Mouse (Mus musculus) midbrain, embryonic 11.5 days (tissue): ENCODE measurements around the gene Snx9. TPM values are rescaled to one million over a fixed set of nuclear protein-coding genes. Genes with fewer than 3 reads are reported as not detected.

Experiments used
- ATAC-seq: fragments of 200-750 bp; cut with Nextera tagmentation; 2 replicates; pipeline ENCODE4 v1.8.0; 2017; ENCODE audit warnings: moderate TSS enrichment, moderate library complexity; ENCODE audit not compliant: low FRiP score
- DNase-seq: peaks from one replicate; pipeline ENCODE4 v3.0.0; 2015; ENCODE audit warnings: low spot score; ENCODE audit errors: missing footprints
- H3K27ac ChIP-seq: fragments of 300-500 bp; sonication (generic); 2 replicates; pipeline ENCODE4 v1.5.1; 2014; ENCODE audit warnings: low read depth, low read length
- H3K27me3 ChIP-seq: fragments of 300-500 bp; sonication (generic); 2 replicates; pipeline ENCODE4 v1.6.1; 2014; ENCODE audit warnings: mild to moderate bottlenecking, low read length, moderate library complexity, mixed read lengths; ENCODE audit not compliant: control insufficient read depth, insufficient read depth
- H3K36me3 ChIP-seq: fragments of 300-500 bp; sonication (generic); 2 replicates; pipeline ENCODE4 v1.6.1; 2014; ENCODE audit warnings: mild to moderate bottlenecking, low read length, moderate library complexity, mixed read lengths; ENCODE audit not compliant: control insufficient read depth, insufficient read depth
- H3K4me1 ChIP-seq: fragments of 300-500 bp; sonication (generic); 2 replicates; pipeline ENCODE4 v1.6.1; 2014; ENCODE audit warnings: low read length; ENCODE audit not compliant: control insufficient read depth, insufficient read depth
- H3K4me2 ChIP-seq: fragments of 300-500 bp; sonication (generic); 2 replicates; pipeline ENCODE4 v1.6.1; 2014; ENCODE audit warnings: mild to moderate bottlenecking, moderate library complexity
- H3K4me3 ChIP-seq: fragments of 300-500 bp; sonication (generic); 2 replicates; pipeline ENCODE4 v1.5.1; 2014; ENCODE audit warnings: low read depth, low read length
- H3K9ac ChIP-seq: fragments of 300-500 bp; sonication (generic); 2 replicates; pipeline ENCODE4 v1.6.1; 2014; ENCODE audit warnings: low read length
- H3K9me3 ChIP-seq: fragments of 300-500 bp; sonication (generic); 2 replicates; pipeline ENCODE4 v1.6.1; 2016; ENCODE audit warnings: low read length; ENCODE audit not compliant: control insufficient read depth
- WGBS: fragments of 180-500 bp; shearing (Covaris S2); extraction: QIAGEN DNeasy Blood & Tissue Kit; methylation state at CpG from one replicate; pipeline ENCODE4 v1.1.7; 2014; 5-methylcytosine and 5-hydroxymethylcytosine counted together
- polyA plus RNA-seq: library from polyadenylated mRNA; unstranded; fragments of >200 nt; fragmentation: Nextera tagmentation; extraction: Ambion mirVana; gene quantifications from 2 replicates; pipeline ENCODE4 v1.2.1, GENCODE M21; 2014

Snx9 gene
- polyA plus RNA-seq, 1 experiment from 2014 or later = 21.7 TPM

DNA sequence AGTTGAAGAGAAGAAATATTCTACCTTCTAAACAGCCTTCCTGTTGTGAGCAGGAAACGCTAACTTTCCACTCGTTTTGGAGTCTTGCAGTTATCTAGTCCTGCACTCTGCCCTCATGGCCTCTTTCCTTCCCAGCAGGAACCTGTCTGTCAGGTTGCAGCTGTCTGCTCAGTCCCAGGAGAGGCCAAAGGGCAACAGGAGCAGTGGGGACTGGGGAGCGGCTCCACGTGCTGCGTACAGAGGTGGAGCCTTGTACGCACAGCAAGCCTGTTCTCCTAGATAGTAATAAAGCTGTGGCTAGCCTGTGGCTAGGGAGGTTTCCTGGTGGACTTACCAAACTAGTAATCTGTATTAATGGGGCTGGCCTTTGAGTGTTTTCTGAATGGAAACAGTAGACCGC lies 52.0 kb downstream of the Snx9 start:
- no peak overlapping the region for H3K4me2 ChIP-seq
- no peak for ATAC-seq

GRCm38 (mm10) chr17:5893574-5894148 lies 52.5 kb downstream of the Snx9 start:
- H3K36me3 ChIP-seq = no peaks in the 10 kb centered on the region
- no peak overlapping the region for H3K4me3 ChIP-seq
- H3K9ac ChIP-seq = no peak overlapping the region
- DNase-seq (peak; percentile 83), ATAC-seq (no peak)
- no peaks in the 10 kb centered on the region for H3K27me3 ChIP-seq
- H3K27ac ChIP-seq = no peak overlapping the region
- H3K9me3 ChIP-seq = no peaks in the 10 kb centered on the region
- H3K4me2 ChIP-seq = no peak overlapping the region
- H3K4me1 ChIP-seq = peaks cover 6% of the 10 kb centered on the region; the same call in 1 of the 2 replicates
- 75% methylated on average over 7 of the region's 7 CpGs for WGBS

More for the DNA sequence above, 52.0 kb downstream of the Snx9 start:
- Histone ChIP-seq H3K27ac (no peak overlapping the region), H3K9me3 (no peaks in the 10 kb centered on the region), H3K27me3 (no peaks in the 10 kb centered on the region), H3K4me3 (no peak overlapping the region), H3K36me3 (no peaks in the 10 kb centered on the region), H3K4me1 (peaks cover 6% of the 10 kb centered on the region; the same call in 1 of the 2 replicates), H3K9ac (no peak overlapping the region)
- 28% methylated on average over 7 of the region's 7 CpGs for WGBS
- DNase-seq = peak; percentile 82

GRCm38 (mm10) chr17:5896066-5896465 lies 54.9 kb downstream of the Snx9 start:
- H3K4me3 ChIP-seq = no peak overlapping the region

DNA sequence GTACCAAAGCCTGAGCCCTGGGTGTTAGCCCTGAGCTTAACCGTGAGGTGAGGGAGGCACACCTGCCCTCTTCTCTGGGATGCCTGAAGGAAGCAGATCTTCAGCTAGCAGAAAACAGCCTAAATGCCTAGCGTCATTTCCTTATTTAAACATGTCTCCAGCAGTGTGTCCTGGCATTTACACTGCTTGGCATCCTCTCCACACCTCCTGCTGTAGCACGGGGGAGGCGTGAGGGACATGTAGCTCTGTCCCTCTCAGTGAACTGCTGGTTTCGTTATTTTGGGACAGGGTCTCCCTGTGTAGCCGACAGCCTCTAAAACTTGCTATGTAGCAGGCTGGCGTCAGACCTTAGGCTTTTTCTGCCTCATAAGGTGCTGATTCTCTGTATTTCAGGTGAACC lies 55.5 kb downstream of the Snx9 start:
- Histone ChIP-seq H3K27ac (no peak overlapping the region), H3K36me3 (peaks cover 4% of the 10 kb centered on the region; the same call in 1 of the 2 replicates), H3K4me3 (no peak overlapping the region), H3K9ac (no peak overlapping the region), H3K4me1 (peaks cover 6% of the 10 kb centered on the region; the same call in 1 of the 2 replicates), H3K9me3 (no peaks in the 10 kb centered on the region), H3K4me2 (no peak overlapping the region), H3K27me3 (no peaks in the 10 kb centered on the region)
- WGBS = 93% methylated on average over 7 of the region's 7 CpGs
- ATAC-seq (no peak), DNase-seq (no peak)

More at GRCm38 (mm10) chr17:5896066-5896465, 54.9 kb downstream of the Snx9 start:
- no peak overlapping the region for H3K27ac ChIP-seq
- no peaks in the 10 kb centered on the region for H3K27me3 ChIP-seq
- WGBS = 73% methylated on average over 4 of the region's 4 CpGs
- DNase-seq = no peak
- no peak overlapping the region for H3K9ac ChIP-seq
- H3K4me2 ChIP-seq = no peak overlapping the region
- H3K36me3 ChIP-seq = peaks cover 4% of the 10 kb centered on the region; the same call in 1 of the 2 replicates
- H3K9me3 ChIP-seq = no peaks in the 10 kb centered on the region
- ATAC-seq = no peak
- H3K4me1 ChIP-seq = peaks cover 6% of the 10 kb centered on the region; the same call in 1 of the 2 replicates

- no peaks in the 10 kb centered on the region for H3K27me3 ChIP-seq
- ATAC-seq (no peak), DNase-seq (no peak)
- 93% methylated on average over 17 of the region's 17 CpGs for WGBS
- H3K9ac ChIP-seq = no peak overlapping the region
- H3K36me3 ChIP-seq = peaks cover 4% of the 10 kb centered on the region; the same call in 1 of the 2 replicates
- H3K9me3 ChIP-seq = no peaks in the 10 kb centered on the region
- no peak overlapping the region for H3K4me2 ChIP-seq
- H3K27ac ChIP-seq = no peak overlapping the region
- peaks cover 5% of the 10 kb centered on the region; the same call in 1 of the 2 replicates for H3K4me1 ChIP-seq
- no peak overlapping the region for H3K4me3 ChIP-seq
Measured at GRCm38 (mm10) chr17:5897326-5898200, 56.4 kb downstream of the Snx9 start.

- H3K27ac ChIP-seq = no peak overlapping the region
- no peak overlapping the region for H3K4me3 ChIP-seq
- no peaks in the 10 kb centered on the region for H3K4me1 ChIP-seq
- H3K27me3 ChIP-seq = no peaks in the 10 kb centered on the region
- no peak overlapping the region for H3K4me2 ChIP-seq
- peaks cover 4% of the 10 kb centered on the region; the same call in 1 of the 2 replicates for H3K36me3 ChIP-seq
- H3K9me3 ChIP-seq = no peaks in the 10 kb centered on the region
- WGBS = 86% methylated on average over 6 of the region's 6 CpGs
- no peak for ATAC-seq
- DNase-seq = no peak
- no peak overlapping the region for H3K9ac ChIP-seq
Measured at GRCm38 (mm10) chr17:5899251-5899650, 58.1 kb downstream of the Snx9 start.

DNA sequence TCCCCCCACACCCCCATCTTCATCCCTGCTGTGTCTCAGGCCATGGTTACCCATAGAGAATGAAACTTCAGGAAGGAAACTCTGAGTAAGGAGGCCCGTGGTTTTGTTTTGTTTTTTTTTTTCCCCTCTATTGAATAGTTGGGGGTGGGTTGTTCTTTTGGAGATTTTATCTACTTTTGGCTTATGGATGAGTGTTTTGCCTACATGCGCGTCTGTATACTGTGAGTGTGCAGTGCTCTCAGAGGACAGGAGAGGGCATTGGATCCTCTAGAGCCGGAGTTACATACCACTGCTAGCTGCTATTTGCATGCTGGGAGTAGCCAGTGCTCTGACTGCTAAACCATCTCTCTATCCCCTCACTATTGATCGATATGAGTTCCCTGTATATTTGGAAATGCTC lies 60.3 kb downstream of the Snx9 start:
- H3K9ac ChIP-seq = no peak overlapping the region

GRCm38 (mm10) chr17:5903630-5904301 lies 62.6 kb downstream of the Snx9 start:
- no peak overlapping the region for H3K9ac ChIP-seq
- H3K27me3 ChIP-seq = no peaks in the 10 kb centered on the region
- H3K27ac ChIP-seq = no peak overlapping the region
- DNase-seq (no peak), ATAC-seq (no peak)
- H3K4me1 ChIP-seq = no peaks in the 10 kb centered on the region
- no peak overlapping the region for H3K4me2 ChIP-seq
- peaks cover 4% of the 10 kb centered on the region; the same call in 1 of the 2 replicates for H3K36me3 ChIP-seq
- WGBS = 75% methylated on average over 6 of the region's 6 CpGs
- H3K9me3 ChIP-seq = no peaks in the 10 kb centered on the region
- H3K4me3 ChIP-seq = no peak overlapping the region

More for the DNA sequence above, 60.3 kb downstream of the Snx9 start:
- no peak overlapping the region for H3K4me2 ChIP-seq
- H3K4me3 ChIP-seq = no peak overlapping the region
- H3K4me1 ChIP-seq = no peaks in the 10 kb centered on the region
- DNase-seq (no peak), ATAC-seq (no peak)
- H3K36me3 ChIP-seq = peaks cover 4% of the 10 kb centered on the region; the same call in 1 of the 2 replicates
- no peaks in the 10 kb centered on the region for H3K9me3 ChIP-seq
- H3K27ac ChIP-seq = no peak overlapping the region
- H3K27me3 ChIP-seq = no peaks in the 10 kb centered on the region
- WGBS = 89% methylated on average over 5 of the region's 5 CpGs
